Mouse (Mus musculus): Measurements from ENCODE around the gene Rab36. TPM values are rescaled to one million over a fixed set of nuclear protein-coding genes. Genes with fewer than 3 reads are reported as not detected.
"Not testable (repeated sequence)": the region's sequence is repeated elsewhere in the genome, so short reads cannot be mapped to it uniquely, and the experiment has no call there.

The Rab36 gene
- total RNA-seq, 2 experiments from 2014 or later = 0.49 to 0.50 TPM

DNA sequence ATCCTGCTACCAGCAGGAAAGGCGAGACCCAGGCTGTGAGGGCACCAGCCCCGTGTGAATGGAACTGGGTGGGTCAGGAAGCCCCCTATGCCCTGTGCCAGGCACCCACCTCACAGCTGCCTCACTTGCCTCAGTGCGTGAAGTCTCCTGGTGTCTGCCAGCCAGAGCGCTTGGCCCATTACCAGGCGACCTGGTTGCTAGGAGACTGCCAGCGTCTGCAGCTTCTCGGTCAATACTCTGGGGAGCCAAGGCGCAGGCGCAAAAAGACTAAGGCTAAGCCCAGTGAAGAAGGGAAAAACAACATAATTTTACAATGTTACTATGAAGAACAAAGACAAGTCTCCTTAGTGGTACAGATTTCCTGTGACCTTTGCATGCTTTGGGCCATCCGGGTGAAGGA, 4.5 kb upstream of the Rab36 start, which contains the start of gene Rsph14:
Gene Rsph14 (minus strand): TSS at position 192 of the 400 bp plus-strand sequence.
- intact Hi-C loops (cut with DNase I) = no loop called here
- peak; percentile 19 for DNase-seq (ENCODE audit: low spot score)

DNA sequence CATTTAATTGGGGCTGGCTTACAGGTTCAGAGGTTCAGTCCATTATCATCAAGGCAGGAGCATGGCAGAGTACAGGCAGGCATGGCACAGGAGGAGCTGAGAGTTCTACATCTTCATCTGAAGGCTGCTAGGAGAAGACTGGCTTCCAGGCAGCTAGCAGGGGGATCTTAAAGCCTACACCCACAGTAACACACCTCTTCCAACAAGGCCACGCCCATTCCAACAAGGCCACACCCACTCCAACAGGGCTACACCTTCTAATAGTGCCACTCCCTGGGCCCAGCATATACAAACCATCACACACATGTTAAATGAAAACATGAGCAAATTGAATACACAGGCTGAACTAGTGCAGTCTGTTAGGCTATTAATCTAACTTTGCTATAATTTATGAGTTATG, 5.2 kb downstream of the Rab36 start:
- DNase-seq (ENCODE audit: low spot score); intact Hi-C loops (cut with DNase I): not testable (repeated sequence)

DNA sequence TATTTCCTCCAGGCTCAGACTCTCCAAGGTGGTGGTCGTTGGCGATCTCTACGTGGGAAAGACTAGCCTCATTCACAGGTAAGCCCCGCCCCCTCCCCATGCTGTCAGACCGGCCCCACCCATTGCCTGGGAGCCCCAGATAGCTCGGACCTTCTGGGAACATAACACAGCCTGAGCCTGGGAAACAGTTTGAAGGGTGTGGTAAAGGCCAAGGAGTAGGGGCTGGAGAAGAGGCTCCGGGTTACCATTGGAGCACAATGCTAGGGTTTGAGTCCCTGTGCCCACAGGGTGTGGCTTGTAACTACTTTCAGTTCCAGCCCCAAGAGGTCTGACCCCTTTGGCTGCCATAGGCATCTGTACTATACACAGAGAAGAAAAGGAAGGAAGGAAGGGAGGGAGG, 7.6 kb downstream of the Rab36 start:
- intact Hi-C loops (cut with DNase I) = no loop called here
- DNase-seq (ENCODE audit: low spot score) = no peak

- intact Hi-C loops (cut with DNase I) = no loop called here
- no peak for DNase-seq (ENCODE audit: low spot score)
Measured at GRCm38 (mm10) chr10:75045831-75046230, 9.0 kb downstream of the Rab36 start.

- intact Hi-C loops (cut with DNase I) = no loop called here
- no peak for DNase-seq (ENCODE audit: low spot score)
Measured at GRCm38 (mm10) chr10:75048711-75049110, 11.9 kb downstream of the Rab36 start.

DNA sequence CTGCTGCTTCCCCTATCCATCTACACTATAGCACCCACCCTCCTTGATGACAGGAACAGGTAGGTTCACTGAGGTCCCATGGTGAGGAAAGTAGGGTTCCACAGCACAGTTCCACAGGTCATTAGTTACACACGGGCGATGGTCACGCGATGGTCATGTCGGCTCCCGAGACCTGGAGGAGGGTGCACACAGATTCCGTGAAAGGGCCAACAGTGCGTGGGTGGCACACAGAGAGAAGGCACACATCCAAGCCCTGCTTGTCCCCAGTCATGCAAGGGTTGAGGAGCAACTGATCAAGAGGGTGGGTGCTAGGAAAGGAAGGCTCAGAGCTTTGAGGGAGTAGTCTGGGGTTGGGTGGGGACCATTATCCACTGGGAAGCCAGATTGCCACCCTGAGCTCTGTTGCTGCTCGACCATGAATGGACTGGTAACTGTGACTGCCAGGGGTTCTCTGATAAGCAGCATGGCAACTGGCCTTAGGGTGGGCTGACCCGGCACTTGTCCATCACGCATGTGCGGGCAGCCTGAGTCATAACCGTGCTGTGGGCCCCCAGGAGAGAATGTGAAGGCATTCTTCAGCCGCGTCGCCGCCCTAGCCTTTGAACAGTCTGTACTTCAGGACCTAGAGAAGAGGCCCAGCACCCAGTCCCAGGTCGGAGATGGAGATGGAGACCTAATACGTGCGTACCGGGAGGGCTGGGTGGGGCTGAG, 14.7 kb downstream of the Rab36 start:
- intact Hi-C loops (cut with DNase I) = no loop called here

DNA sequence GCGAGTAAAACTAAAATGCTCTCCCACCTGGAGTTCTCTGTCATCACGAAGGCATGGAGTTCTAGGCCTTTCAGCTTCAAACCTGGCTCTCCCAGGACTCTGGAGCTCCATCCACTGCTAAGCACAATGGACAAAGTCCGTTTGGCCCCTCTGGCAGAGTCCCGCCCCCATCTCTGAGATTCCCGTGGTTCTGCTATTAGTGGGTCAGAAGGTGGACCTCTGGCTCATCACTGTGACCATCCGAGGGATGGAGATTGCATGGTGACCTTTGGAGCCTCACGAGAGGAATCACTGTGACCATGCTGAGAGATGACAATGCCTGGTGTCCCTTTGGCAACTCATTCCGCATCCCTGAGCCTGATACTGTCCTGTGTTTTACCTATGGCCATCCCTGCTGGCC, 16.0 kb downstream of the Rab36 start:
- DNase-seq (ENCODE audit: low spot score) = no peak
- intact Hi-C loops (cut with DNase I) = no loop called here

More for the DNA sequence above, 14.7 kb downstream of the Rab36 start:
- no peak for DNase-seq (ENCODE audit: low spot score)

DNA sequence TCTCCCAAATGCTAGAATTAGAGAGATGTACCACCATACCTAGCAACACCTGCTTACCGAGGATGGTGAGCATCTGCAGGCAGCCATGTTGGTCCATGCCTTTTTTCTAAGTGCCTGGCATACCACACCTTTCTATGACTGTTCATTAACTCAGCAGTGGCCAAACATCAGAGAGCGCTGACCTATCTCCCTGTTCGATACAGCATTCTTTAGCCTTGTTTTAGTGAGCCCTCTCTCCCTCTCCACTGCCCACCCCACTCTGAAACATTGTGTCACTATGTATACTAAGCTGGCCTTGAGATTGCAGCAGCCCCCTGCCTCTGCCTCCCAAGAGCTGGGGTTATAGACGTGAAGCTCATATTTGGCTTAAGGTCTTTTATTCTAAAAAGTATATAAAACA, 16.8 kb downstream of the Rab36 start:
- intact Hi-C loops (cut with DNase I) = no loop called here

GRCm38 (mm10) chr10:75054125-75054524, 17.3 kb downstream of the Rab36 start:
- intact Hi-C loops (cut with DNase I) = no loop called here
- no peak for DNase-seq (ENCODE audit: low spot score)

More for the DNA sequence above, 16.8 kb downstream of the Rab36 start:
- no peak for DNase-seq (ENCODE audit: low spot score)

DNA sequence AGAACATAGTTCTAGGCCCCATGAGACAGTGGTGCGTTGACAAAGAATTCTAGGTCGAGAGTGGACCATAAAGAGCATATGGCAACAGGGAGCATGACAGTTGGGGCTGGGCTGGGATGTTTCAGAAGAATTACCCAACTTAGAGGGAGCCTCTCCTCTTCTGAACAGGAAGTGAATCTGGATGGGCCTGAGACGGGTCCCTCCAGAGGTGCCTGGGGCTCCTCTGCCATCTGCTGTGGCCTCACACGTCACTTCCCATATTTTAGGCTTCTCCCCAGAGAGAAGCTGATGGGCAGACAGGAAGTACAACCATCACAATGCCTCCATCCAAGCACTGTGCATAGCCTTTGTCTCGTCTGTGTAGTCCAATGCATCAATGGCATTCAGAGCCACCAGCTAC, 18.8 kb downstream of the Rab36 start:
- no peak for DNase-seq (ENCODE audit: low spot score)
- intact Hi-C loops (cut with DNase I) = loop anchor here (5.0 kb wide), 1 partner anchor 192 kb away; no protein-coding TSS in a partner anchor

DNA sequence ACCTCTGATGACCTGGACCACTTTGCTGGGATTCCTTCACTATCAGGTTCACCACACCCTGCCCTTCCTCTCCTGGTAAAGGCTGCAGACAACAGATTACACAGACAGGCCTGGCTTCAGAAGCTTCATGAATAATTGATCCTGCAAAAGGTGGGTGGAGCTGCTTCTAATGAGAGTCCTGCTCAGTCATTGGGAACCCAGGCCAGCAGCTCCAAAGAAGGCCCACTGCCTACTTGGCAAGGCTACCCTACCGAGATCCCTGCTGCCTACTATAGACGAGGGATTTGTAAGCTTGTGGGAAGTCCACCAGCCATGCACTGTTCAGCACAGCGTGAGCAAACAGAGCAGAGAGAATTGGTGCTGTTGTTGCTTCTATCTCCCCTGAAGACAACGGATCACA, 19.4 kb downstream of the Rab36 start:
- intact Hi-C loops (cut with DNase I) = loop anchor here (5.0 kb wide), 1 partner anchor 191 kb away; no protein-coding TSS in a partner anchor
- no peak for DNase-seq (ENCODE audit: low spot score)

- no peak for DNase-seq (ENCODE audit: low spot score)
- intact Hi-C loops (cut with DNase I) = loop anchor here (5.0 kb wide), 1 partner anchor 189 kb away; no protein-coding TSS in a partner anchor
Measured at GRCm38 (mm10) chr10:75058336-75058735, 21.5 kb downstream of the Rab36 start.

DNA sequence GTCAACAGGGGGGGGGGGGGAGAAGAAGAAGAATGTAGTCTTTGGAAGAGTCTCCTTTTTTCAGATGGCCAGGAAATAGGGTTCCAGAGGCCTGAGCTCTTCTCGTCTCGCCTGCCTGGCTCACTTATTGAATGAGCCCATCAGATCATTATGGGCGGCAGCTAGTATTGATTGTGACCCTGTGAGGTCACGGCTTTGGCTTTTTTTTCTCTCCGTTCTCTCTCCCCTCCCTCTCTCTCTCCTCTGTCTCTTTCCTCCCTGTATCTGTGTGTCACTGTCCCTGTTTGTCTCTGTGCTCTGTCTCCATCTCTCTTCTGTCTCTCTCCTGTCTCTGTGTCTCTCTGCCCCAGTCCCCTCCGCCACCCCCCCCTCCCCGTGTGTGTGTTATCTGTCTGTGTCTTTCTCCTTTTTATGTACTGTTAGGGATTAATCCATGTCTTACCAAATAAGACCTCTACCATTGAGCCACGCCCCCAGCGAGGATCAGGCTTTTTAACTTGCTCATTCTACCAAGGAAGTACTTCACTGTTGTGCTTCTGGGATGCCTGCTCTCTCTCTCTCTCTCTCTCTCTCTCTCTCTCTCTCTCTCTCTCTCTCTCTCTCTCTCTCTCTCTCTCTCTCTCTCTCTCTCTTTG, 22.0 kb downstream of the Rab36 start:
- intact Hi-C loops (cut with DNase I) = loop anchor here (1.0 to 5.0 kb wide), 2 partner anchors 92 to 188 kb away; no protein-coding TSS in a partner anchor
- DNase-seq (ENCODE audit: low spot score) = no peak

DNA sequence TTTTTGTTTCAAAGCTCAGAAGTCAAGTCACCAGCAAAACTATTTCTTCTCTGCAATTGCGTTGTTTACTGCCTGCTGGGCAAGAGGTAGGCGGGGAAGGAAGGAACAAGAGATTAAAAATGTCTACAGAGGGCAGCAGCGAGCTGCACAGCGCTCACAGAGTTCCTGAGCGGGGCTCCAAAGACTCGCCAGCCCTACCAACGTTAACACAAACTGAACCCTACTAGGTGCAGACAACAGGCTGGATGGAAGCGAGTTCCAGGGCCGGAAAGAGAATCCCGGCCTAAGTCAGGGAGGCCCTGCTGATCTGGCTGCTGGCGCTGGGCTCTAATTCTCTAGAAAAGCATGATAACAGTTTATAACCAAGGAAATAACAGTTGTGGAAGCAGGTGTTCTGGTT, 22.5 kb downstream of the Rab36 start:
- peak; percentile 54 for DNase-seq (ENCODE audit: low spot score)
- intact Hi-C loops (cut with DNase I) = loop anchor here (1.0 to 5.0 kb wide), 2 partner anchors 92 to 188 kb away; no protein-coding TSS in a partner anchor

GRCm38 (mm10) chr10:75060217-75060842, 23.5 kb downstream of the Rab36 start, which contains the start of gene Bcr:
Bcr (plus strand) TSS chr10:75060592.
- intact Hi-C loops (cut with DNase I) = loop anchor here (5.0 kb wide), 1 partner anchor 42 kb away; no protein-coding TSS in a partner anchor
- peak; percentile 58 for DNase-seq (ENCODE audit: low spot score)

DNA sequence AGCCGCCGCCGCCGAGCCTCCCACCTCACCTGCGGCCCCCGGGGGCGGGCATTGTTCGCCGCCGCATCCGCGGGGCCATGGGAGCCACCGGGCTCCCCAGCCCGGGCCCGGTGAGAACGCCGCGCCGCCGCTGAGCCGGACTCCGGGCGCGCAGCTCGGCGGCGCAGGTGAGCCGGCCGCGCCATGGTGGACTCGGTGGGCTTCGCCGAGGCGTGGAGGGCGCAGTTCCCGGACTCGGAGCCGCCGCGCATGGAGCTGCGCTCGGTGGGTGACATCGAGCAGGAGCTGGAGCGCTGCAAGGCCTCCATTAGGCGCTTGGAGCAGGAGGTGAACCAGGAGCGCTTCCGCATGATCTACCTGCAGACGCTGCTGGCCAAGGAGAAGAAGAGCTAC, 24.0 kb downstream of the Rab36 start:
- no peak for DNase-seq (ENCODE audit: low spot score)
- intact Hi-C loops (cut with DNase I) = loop anchor here (5.0 kb wide), 1 partner anchor 41 kb away; no protein-coding TSS in a partner anchor

GRCm38 (mm10) chr10:75061341-75062188, 24.7 kb downstream of the Rab36 start:
- intact Hi-C loops (cut with DNase I) = loop anchor here (5.0 kb wide), 1 partner anchor 41 kb away; no protein-coding TSS in a partner anchor
- no peak for DNase-seq (ENCODE audit: low spot score)

DNA sequence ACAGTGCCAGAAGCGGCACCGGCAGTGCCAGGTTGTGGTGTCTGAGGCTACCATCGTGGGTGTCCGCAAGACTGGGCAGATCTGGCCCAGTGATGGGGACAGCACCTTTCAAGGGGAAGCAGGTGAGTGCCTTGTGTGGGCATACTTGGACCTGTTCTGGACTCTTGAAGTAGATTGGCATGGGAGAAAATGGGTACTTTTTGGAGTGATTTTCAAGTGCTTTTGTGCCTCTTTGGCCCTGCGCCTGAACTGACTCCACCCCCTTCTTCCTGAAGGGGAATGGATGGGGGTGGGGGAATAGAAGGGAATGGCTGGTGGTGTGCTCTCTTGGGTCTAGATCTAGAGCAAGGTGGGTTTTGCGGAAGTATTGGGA, 25.3 kb downstream of the Rab36 start:
- intact Hi-C loops (cut with DNase I) = loop anchor here (5.0 kb wide), 1 partner anchor 40 kb away; no protein-coding TSS in a partner anchor
- DNase-seq (ENCODE audit: low spot score) = no peak

GRCm38 (mm10) chr10:75062621-75063020, 25.8 kb downstream of the Rab36 start:
- no peak for DNase-seq (ENCODE audit: low spot score)
- intact Hi-C loops (cut with DNase I) = loop anchor here (5.0 kb wide), 1 partner anchor 40 kb away; no protein-coding TSS in a partner anchor

Measured in heart, postnatal 25 days (tissue).